Mouse (Mus musculus): ENCODE results near the gene Eef1akmt3.

The Eef1akmt3 gene

GRCm38 (mm10) chr10:127049395-127050118 is 8.2 kb upstream of the Eef1akmt3 start:
- no peak for DNase-seq

GRCm38 (mm10) chr10:127048608-127049394 is 7.5 kb upstream of the Eef1akmt3 start:
- DNase-seq, result no peak

GRCm38 (mm10) chr10:127047954-127048353 is 6.6 kb upstream of the Eef1akmt3 start, which contains the start of gene Cyp27b1:
Gene Cyp27b1, plus strand, starts transcription at chr10:127048250.
- no peak for DNase-seq

GRCm38 (mm10) chr10:127043187-127043586 is 1.9 kb upstream of the Eef1akmt3 start:
- DNase-seq, result no peak

DNA sequence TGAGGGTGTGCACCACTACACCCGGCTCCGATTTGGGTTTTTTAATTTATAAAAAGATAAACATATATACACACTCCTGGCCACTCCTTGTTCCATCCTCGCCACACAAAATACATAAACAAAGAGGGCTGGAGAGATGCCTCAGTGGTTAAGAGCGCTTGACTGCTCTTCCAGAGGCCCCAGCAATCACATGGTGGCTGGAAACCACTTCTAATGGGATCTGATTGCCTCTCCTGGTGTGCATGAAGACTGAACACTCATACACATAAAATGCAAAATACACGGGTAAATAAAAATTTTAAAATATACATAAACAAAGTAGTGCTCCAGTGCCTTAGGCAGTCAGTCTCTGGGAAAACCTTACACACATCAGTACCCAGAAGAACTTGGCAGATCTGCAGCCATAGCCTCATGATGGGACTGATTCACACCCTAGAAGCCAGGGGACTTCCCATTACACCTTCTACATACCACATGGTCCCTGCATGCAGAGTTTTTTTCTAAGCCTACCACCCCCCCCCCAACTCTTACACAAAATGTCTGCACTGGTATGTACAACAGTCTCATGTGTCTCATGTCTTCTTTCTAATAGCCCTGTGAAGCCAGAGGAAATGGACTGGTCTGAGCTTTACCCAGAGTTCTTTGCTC is 1.3 kb upstream of the Eef1akmt3 start:
- DNase-seq, result no peak

- DNase-seq, result peak; percentile 89
Observed at GRCm38 (mm10) chr10:127041774-127042338, 543 bp upstream of the Eef1akmt3 start.

GRCm38 (mm10) chr10:127040569-127041214 is 621 bp downstream of the Eef1akmt3 start:
- DNase-seq, result no peak

DNA sequence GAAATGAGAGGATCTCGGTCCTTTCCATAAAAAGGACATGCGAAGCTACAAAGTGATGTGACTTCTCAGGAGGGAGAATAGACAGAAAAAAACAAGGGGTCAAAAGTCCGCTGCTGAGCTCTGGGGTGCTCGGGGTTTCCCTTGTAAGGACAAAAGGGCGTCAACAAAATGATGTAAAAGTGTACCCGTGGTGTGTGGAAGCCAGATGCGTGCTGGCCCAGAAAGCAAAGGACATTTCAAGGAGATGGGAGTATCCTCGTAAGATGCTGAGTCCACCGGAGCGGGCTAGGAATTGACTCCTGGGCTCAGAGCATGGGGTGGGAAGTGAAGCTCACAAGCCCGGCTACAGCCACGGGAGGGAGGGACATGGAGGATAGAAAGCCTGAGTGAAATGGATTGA is 3.7 kb downstream of the Eef1akmt3 start:
- no peak for DNase-seq

- DNase-seq, result no peak
Observed at GRCm38 (mm10) chr10:127036273-127036672, 5.0 kb downstream of the Eef1akmt3 start.

- no peak for DNase-seq
Observed at GRCm38 (mm10) chr10:127033301-127033741, 8.0 kb downstream of the Eef1akmt3 start.

- DNase-seq, result peak; percentile 96
Observed at GRCm38 (mm10) chr10:127030336-127031296, 10.7 kb downstream of the Eef1akmt3 start, which contains the start of gene Tsfm. Gene Tsfm, minus strand, starts transcription at chr10:127030840.

- no peak for DNase-seq
Observed at GRCm38 (mm10) chr10:127018422-127018821, 22.9 kb downstream of the Eef1akmt3 start.

GRCm38 (mm10) chr10:127017071-127017470 is 24.2 kb downstream of the Eef1akmt3 start:
- DNase-seq, result no peak

DNA sequence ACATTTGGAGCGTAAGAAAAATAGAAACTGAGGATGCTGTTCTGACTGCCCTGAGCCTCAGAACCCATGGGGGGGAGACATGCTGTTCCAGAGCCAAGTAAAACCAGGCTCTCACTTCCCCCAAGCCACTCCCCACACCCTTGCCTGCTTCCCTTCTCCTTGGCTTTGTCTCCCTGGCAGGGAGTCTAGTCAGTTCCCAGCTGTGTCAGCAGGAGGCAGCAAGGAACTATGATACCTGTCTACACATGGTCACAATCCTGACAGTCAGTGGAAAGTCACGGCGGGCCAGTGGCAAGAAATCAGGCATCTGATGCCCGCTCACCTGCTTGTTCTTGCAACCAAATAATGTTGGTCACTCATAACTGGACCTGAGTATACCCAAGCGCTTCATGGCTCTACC is 24.8 kb downstream of the Eef1akmt3 start:
- DNase-seq, result no peak

GRCm38 (mm10) chr10:127003806-127004205 is 37.5 kb downstream of the Eef1akmt3 start:
- no peak for DNase-seq

DNA sequence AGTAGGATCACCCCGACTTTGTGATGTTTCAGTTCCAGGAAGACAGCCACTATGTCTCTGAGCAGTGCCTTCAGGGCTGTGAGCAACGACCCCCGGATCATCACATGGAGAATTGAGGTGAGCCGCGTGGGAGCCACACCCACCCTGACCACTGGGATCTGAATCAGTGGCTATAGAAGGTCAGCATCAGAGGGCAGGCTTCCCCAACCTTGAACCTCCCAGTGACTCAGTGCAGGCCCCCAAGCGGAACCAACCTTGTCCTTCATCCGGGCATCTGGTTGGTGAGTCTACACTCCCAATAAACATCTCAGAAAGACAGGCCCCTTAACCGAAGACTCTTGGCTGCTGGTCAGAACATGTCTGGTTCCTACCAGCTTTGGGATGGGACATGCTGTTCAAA is 38.0 kb downstream of the Eef1akmt3 start:
- DNase-seq, result no peak

DNA sequence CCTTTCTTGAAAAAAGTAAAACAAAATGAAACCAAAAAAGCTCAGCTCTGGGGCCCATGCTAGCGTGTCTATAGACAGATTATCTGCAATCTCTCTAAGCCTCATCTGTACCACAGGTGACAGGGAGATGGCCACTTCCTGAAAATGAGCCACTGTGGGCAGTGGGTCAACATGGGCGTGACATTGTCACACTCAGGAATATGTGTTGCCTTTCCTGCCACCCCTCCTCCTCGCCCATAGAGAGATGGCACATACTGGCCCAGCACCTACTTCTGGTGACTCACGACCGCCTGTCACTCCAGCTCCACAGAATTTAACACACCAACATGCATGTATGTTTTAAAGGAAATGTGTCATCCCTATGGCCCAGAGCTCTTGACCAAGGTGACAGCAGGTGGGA is 38.5 kb downstream of the Eef1akmt3 start:
- no peak for DNase-seq

DNA sequence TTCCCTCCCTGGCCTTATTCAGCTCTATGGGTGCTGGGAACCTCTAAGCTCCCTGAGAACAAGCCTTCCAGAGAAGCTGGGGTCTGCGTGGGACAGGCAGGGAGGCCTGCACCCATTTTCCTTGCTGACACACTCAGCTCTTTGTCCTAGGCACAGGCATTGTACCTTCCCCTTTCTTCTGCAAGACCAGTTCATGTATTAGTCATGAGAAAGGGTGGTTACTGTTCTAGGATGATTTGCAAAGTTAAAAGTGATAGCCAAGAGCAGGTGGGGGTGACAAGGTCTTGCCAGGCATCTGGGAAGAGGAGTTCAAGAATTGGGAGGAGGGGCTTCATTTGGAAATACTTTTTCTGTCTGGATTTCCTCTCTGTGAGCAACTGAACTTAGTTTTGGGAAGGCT is 39.3 kb downstream of the Eef1akmt3 start:
- DNase-seq, result no peak

- DNase-seq, result no peak
Observed at GRCm38 (mm10) chr10:127001297-127001696, 40.0 kb downstream of the Eef1akmt3 start.

DNA sequence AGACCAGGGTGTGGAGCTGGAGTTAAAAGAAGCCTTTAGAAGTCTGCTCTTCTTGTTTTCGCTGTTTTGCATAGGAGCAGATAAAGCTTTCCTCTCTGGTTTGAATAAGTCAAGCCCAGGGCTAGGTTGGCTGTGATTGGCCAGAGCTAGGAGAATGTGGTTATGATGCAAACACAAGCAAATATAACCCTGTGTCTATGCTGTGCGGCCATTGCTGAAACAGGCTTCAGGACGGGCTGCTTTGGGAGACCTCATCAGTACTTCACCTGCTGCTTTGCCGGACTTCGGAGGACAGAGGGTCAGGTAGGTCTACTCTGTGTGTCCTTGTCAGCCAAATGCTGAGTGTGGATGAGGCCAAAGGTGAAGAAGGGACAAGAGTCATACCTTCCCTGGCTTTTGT is 40.8 kb downstream of the Eef1akmt3 start, which contains the start of gene Avil:
Gene Avil, plus strand, starts transcription at position 181 of the 400 bp plus-strand sequence.
- DNase-seq, result no peak

Data from lung, postnatal 14 days (tissue).